Mouse (Mus musculus): ENCODE measurements at regions not wholly inside any gene's neighbourhood (a gene's known extent, or its start where the extent isn't known, plus 50 kb on each side); places are given as distances from the start of the nearest gene placed in this dataset.

DNA sequence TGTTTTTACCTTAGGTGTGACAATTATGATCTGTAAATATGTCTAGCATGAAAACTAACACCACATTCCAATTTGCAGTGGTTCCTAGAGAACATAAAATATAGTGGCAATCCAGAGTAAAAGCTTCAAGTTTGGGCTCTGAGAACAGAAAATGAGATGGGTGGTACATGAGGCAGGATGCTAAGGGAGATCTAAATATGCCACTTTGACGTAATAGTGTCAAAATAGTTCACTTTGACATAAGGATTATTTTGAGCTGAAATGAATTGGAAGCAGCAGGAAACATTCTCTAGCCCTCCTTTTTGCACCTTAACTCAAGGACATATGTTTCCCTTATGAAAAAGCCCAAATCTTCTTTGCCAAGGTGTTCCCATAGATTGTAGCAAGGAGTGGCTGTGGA lies 219.1 kb upstream of the Lama2 start:
- TF ChIP-seq EP300 (IDR thresholded peaks at IDR 0.05; ENCODE audit: insufficient read depth, low read depth, low read length) (no peak), CTCF (IDR thresholded peaks at IDR 0.05) (no peak)
